Mouse (Mus musculus) embryonic stem cell, embryonic (primary cell): ENCODE data around the gene Slc24a3.

Source experiments
- CTCF ChIA-PET, 4 experiments: fragments of 300-600 bp in 2 of 4; fragments of 350-600 bp in 2 of 4; sonication (Branson Sonifier 250); formaldehyde crosslinking; loops; one replicate each; lab custom pipeline; 2022; ENCODE audit warnings: inconsistent platforms in 2 of 4; lab: Charles Lee
- POLR2A ChIA-PET, 4 experiments: fragments of 300-600 bp in 2 of 4; fragments of 350-600 bp in 2 of 4; sonication (Branson Sonifier 250); formaldehyde crosslinking; loops; one replicate each; lab custom pipeline; 2022; ENCODE audit warnings: antibody characterized with exemption in 4 of 4, inconsistent platforms in 1 of 4; lab: Charles Lee

Slc24a3 gene

GRCm38 (mm10) chr2:145397456-145398206 is 230.1 kb downstream of the Slc24a3 start:
- POLR2A ChIA-PET: no interaction called here
- CTCF ChIA-PET: no interaction called here

- POLR2A ChIA-PET: no interaction called here
- CTCF ChIA-PET: interaction anchor here in 1 of 4 experiments (0.6 kb wide), 1 partner anchor 52 kb away, joined by 3 read pairs; no protein-coding TSS in a partner anchor
These were observed 233.8 kb downstream of the Slc24a3 start for GRCm38 (mm10) chr2:145401240-145401805.

GRCm38 (mm10) chr2:145401996-145402395 is 234.4 kb downstream of the Slc24a3 start:
- CTCF ChIA-PET: no interaction called here

GRCm38 (mm10) chr2:145404818-145405531 is 237.4 kb downstream of the Slc24a3 start:
- POLR2A ChIA-PET: no interaction called here

More at GRCm38 (mm10) chr2:145401996-145402395, 234.4 kb downstream of the Slc24a3 start:
- POLR2A ChIA-PET: no interaction called here

GRCm38 (mm10) chr2:145405746-145406145 is 238.2 kb downstream of the Slc24a3 start:
- POLR2A ChIA-PET: no interaction called here
- CTCF ChIA-PET: no interaction called here

More at GRCm38 (mm10) chr2:145404818-145405531, 237.4 kb downstream of the Slc24a3 start:
- CTCF ChIA-PET: no interaction called here

- CTCF ChIA-PET: interaction anchor here in 1 of 4 experiments (0.6 kb wide), 1 partner anchor 15 kb away, joined by 3 read pairs; no protein-coding TSS in a partner anchor
- POLR2A ChIA-PET: interaction anchor here in 1 of 4 experiments (0.9 kb wide), 1 partner anchor 20 kb away, joined by 3 read pairs; no protein-coding TSS in a partner anchor
These were observed 250.2 kb downstream of the Slc24a3 start for GRCm38 (mm10) chr2:145417738-145418137.

- ChIA-PET CTCF (no interaction called here), POLR2A (interaction anchor here in 1 of 4 experiments (0.8 kb wide), 1 partner anchor 9 kb away, joined by 3 read pairs; no protein-coding TSS in a partner anchor)
These were observed 251.5 kb downstream of the Slc24a3 start for GRCm38 (mm10) chr2:145419078-145419477.

- CTCF ChIA-PET: no interaction called here
- POLR2A ChIA-PET: no interaction called here
These were observed 253.7 kb downstream of the Slc24a3 start for GRCm38 (mm10) chr2:145420967-145421888.

GRCm38 (mm10) chr2:145421889-145422212 is 254.3 kb downstream of the Slc24a3 start:
- POLR2A ChIA-PET: no interaction called here
- CTCF ChIA-PET: no interaction called here

- CTCF ChIA-PET: no interaction called here
- POLR2A ChIA-PET: no interaction called here
These were observed 262.4 kb downstream of the Slc24a3 start for GRCm38 (mm10) chr2:145429982-145430381.

- ChIA-PET CTCF (no interaction called here), POLR2A (no interaction called here)
These were observed 266.5 kb downstream of the Slc24a3 start for GRCm38 (mm10) chr2:145434068-145434467.

GRCm38 (mm10) chr2:145438336-145438735 is 270.8 kb downstream of the Slc24a3 start:
- POLR2A ChIA-PET: interaction anchor here in 1 of 4 experiments (0.9 to 1.1 kb wide), 2 partner anchors 10 to 21 kb away, joined by 3 read pairs; no protein-coding TSS in a partner anchor
- CTCF ChIA-PET: interaction anchor here in 1 of 4 experiments (0.6 kb wide), 1 partner anchor 1740 kb away, joined by 3 read pairs; no protein-coding TSS in a partner anchor

- CTCF ChIA-PET: no interaction called here
- POLR2A ChIA-PET: interaction anchor here in 1 of 4 experiments (1.8 kb wide), 1 partner anchor 15 kb away, joined by 6 read pairs; no protein-coding TSS in a partner anchor
These were observed 272.2 kb downstream of the Slc24a3 start for GRCm38 (mm10) chr2:145439755-145440154.

GRCm38 (mm10) chr2:145457106-145457747 is 289.7 kb downstream of the Slc24a3 start:
- POLR2A ChIA-PET: no interaction called here
- CTCF ChIA-PET: interaction anchor here in 3 of 4 experiments (0.6 to 1.2 kb wide), 5 partner anchors 14 to 166 kb away, joined by 3 read pairs; no protein-coding TSS in a partner anchor

- POLR2A ChIA-PET: no interaction called here
- CTCF ChIA-PET: no interaction called here
These were observed 293.4 kb downstream of the Slc24a3 start for GRCm38 (mm10) chr2:145460854-145461423.

- POLR2A ChIA-PET: no interaction called here
- CTCF ChIA-PET: no interaction called here
These were observed 294.7 kb downstream of the Slc24a3 start for GRCm38 (mm10) chr2:145462253-145462652.

GRCm38 (mm10) chr2:145468701-145469325 is 301.3 kb downstream of the Slc24a3 start:
- ChIA-PET POLR2A (no interaction called here), CTCF (no interaction called here)
